Mouse (Mus musculus) stomach, postnatal 0 days (tissue): ENCODE data around the gene Vmn1r93. TPM values are rescaled to one million over a fixed set of nuclear protein-coding genes. Genes with fewer than 3 reads are reported as not detected.
"Not testable (repeated sequence)": the region's sequence is repeated elsewhere in the genome, so short reads cannot be mapped to it uniquely, and the experiment has no call there.

Experiments used
- ATAC-seq: fragments of 200-750 bp; cut with Nextera tagmentation; 2 replicates; pipeline ENCODE4 v1.8.0; 2017; ENCODE audit not compliant: low FRiP score, low TSS enrichment
- DNase-seq: peaks from one replicate; pipeline ENCODE4 v3.0.0-alpha.2; 2016; ENCODE audit warnings: low spot score
- H3K27ac ChIP-seq: fragments of 300-500 bp; sonication (generic); replicated peaks from 2 replicates; pipeline ENCODE4 v1.5.1; 2014; ENCODE audit warnings: mild to moderate bottlenecking, control low read depth
- H3K27me3 ChIP-seq: fragments of 300-500 bp; sonication (generic); 2 replicates; pipeline ENCODE4 v1.6.1; 2014; ENCODE audit warnings: low read length; ENCODE audit not compliant: control insufficient read depth, insufficient read depth
- H3K36me3 ChIP-seq: fragments of 300-500 bp; sonication (generic); 2 replicates; pipeline ENCODE4 v1.6.1; 2014; ENCODE audit warnings: low read length, mixed read lengths; ENCODE audit not compliant: control insufficient read depth, insufficient read depth
- H3K4me1 ChIP-seq: fragments of 300-500 bp; sonication (generic); replicated peaks from 2 replicates; pipeline ENCODE4 v1.6.1; 2014; ENCODE audit warnings: antibody characterized with exemption; ENCODE audit not compliant: control insufficient read depth, insufficient read depth
- H3K4me2 ChIP-seq: fragments of 300-500 bp; sonication (generic); replicated peaks from 2 replicates; pipeline ENCODE4 v1.6.1; 2014; ENCODE audit warnings: low read depth, mild to moderate bottlenecking, control low read depth, moderate library complexity
- H3K4me3 ChIP-seq: fragments of 300-500 bp; sonication (generic); 2 replicates; pipeline ENCODE4 v1.5.1; 2014; ENCODE audit warnings: low read depth, low read length, control low read depth
- H3K9ac ChIP-seq: fragments of 300-500 bp; sonication (generic); 2 replicates; pipeline ENCODE4 v1.6.1; 2014; ENCODE audit warnings: mild to moderate bottlenecking, low read length, control low read depth, mixed read lengths
- H3K9me3 ChIP-seq: fragments of 300-500 bp; sonication (generic); 2 replicates; pipeline ENCODE4 v1.6.1; 2016; ENCODE audit warnings: low read length; ENCODE audit not compliant: control insufficient read depth
- whole genome bisulfite sequencing: fragments of 180-500 bp; shearing (Covaris S2); extraction: QIAGEN DNeasy Blood & Tissue Kit; methylation state at CpG from one replicate; pipeline ENCODE4 v1.1.7; 2014; 5-methylcytosine and 5-hydroxymethylcytosine counted together
- polyA plus RNA-seq: library from polyadenylated mRNA; unstranded; fragments of >200 nt; fragmentation: Nextera tagmentation; extraction: Ambion mirVana; gene quantifications from 2 replicates; pipeline ENCODE4 v1.2.1, GENCODE M21; 2015

Vmn1r93 gene
- not detected in 2 replicates for polyA plus RNA-seq

DNA sequence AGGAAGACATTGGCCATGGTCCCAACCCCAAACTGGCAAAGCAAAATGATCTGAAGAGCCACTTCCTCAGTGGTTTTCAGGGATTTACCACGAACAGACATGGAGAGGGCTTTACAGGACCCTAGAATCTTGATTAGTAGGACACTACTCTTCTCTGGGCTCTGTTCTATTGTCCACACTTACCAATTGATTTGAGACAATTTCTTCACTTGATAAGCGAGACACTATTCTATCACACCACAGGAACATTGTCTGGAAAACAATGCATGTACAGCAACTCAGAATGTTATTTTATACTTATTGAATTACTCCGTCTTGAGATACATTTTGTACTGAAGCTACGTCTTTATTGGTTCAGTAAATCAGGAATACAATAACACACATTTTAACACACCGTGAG is at the start of gene Vmn1r93:
Gene Vmn1r93, minus strand, starts transcription at position 101 of the 400 bp plus-strand sequence.
- H3K36me3 ChIP-seq, H3K4me3 ChIP-seq, H3K27ac ChIP-seq, ATAC-seq, H3K4me1 ChIP-seq, H3K9ac ChIP-seq, H3K9me3 ChIP-seq, H3K4me2 ChIP-seq, H3K27me3 ChIP-seq, DNase-seq: not testable (repeated sequence)
- no CpG with 5 or more reads among the region's 5 CpGs for WGBS

DNA sequence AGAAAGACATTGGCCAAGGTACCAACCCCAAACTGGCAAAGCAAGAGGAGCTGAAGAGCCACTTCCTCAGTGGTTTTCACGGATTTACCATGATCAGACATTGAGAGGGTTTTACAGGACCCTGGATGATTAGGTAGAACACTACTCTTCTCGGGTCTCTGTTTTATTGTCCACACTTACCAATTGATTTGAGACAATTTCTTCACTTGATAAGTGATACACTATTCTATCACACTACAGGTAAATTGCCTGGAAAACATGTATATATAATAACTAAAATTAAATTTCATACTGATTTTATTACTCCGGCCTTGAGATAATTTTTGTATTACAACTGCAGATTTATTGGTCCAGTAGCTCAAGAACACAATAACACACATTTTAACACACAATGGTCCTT is 29.4 kb upstream of the Vmn1r93 start, which contains the start of gene Vmn1r94:
Gene Vmn1r94, minus strand, starts transcription at position 101 of the 400 bp plus-strand sequence.
- H3K27me3 ChIP-seq, H3K27ac ChIP-seq, H3K36me3 ChIP-seq, H3K9me3 ChIP-seq, H3K4me1 ChIP-seq, H3K4me3 ChIP-seq, ATAC-seq, DNase-seq, H3K4me2 ChIP-seq, H3K9ac ChIP-seq: not testable (repeated sequence)
- no CpG with 5 or more reads among the region's 3 CpGs for WGBS

DNA sequence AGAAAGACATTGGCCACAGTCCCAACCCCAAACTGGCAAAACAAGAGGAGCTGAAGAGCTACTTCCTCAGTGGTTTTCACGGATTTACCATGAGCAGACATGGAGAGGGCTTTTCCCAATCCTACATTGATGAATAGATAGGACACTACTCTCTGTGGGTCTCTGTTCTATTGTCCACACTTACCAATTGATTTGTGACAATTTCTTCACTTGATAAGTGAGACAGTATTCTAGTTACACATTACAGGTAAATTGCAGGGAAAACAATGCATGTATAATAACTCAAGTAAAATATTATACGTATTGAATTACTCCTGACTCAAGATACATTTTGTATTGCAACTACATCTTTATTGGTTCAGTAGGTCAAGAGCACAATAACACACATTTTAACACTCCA is 16.4 kb downstream of the Vmn1r93 start, which contains the start of gene Gm16442:
Gene Gm16442, minus strand, starts transcription at position 101 of the 400 bp plus-strand sequence.
- ATAC-seq, H3K9ac ChIP-seq, H3K27ac ChIP-seq, DNase-seq, H3K4me3 ChIP-seq, H3K36me3 ChIP-seq, H3K27me3 ChIP-seq, H3K9me3 ChIP-seq, H3K4me1 ChIP-seq, H3K4me2 ChIP-seq: not testable (repeated sequence)
- WGBS, result no CpG with 5 or more reads among the region's 2 CpGs

DNA sequence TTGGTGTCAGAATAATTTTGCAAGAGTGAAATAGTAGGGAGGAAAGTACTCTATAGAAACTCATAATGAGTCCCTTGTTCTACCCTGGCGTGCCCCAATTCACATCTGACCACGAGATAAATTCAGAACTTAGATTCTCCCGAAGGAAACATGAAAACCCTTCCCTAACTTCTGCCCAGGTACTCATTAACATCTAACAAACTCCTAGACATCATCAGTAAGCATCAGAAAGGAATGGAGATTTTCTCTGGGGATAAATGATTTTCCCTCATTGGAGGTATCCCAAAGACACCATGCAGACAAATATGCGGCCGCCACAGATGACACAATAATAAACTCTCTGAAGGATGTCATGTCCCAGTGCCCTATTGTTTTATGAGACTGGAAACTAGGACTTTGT is 39.5 kb downstream of the Vmn1r93 start, which contains the start of gene Vmn1r91:
Gene Vmn1r91, plus strand, starts transcription at position 301 of the 400 bp plus-strand sequence.
- not testable (repeated sequence) for H3K9me3 ChIP-seq, H3K4me1 ChIP-seq, H3K27me3 ChIP-seq, DNase-seq, H3K36me3 ChIP-seq, H3K4me3 ChIP-seq, H3K4me2 ChIP-seq, H3K9ac ChIP-seq, H3K27ac ChIP-seq, ATAC-seq
- WGBS, result 80% methylated on average over 5 of the region's 5 CpGs

Other genes with a start within 250 kb of the Vmn1r93 start
- 6.2 and 6.7 TPM in 2 replicates for gene Pvr, start 217.9 kb downstream of the Vmn1r93 start, polyA plus RNA-seq
- gene Igsf23, start 188.3 kb downstream of the Vmn1r93 start, polyA plus RNA-seq, result 3.2 and 4.4 TPM in 2 replicates
- not detected in 2 replicates for gene Ceacam20, start 173.7 kb downstream of the Vmn1r93 start, polyA plus RNA-seq
- not detected in 2 replicates for gene Nlrp9b, start 147.6 kb downstream of the Vmn1r93 start, polyA plus RNA-seq
- not detected in 2 replicates for gene Vmn1r91, start 39.4 kb downstream of the Vmn1r93 start, polyA plus RNA-seq
- not detected in 2 replicates for gene Gm16442, start 16.5 kb downstream of the Vmn1r93 start, polyA plus RNA-seq
- gene Vmn1r94, start 29.3 kb upstream of the Vmn1r93 start, polyA plus RNA-seq, result not detected in 2 replicates
- not detected in 2 replicates for gene Vmn1r95, start 54.6 kb upstream of the Vmn1r93 start, polyA plus RNA-seq
- gene Gm6164, start 66.5 kb upstream of the Vmn1r93 start, polyA plus RNA-seq, result not detected in 2 replicates
- gene Gm4498, start 94.7 kb upstream of the Vmn1r93 start, polyA plus RNA-seq, result not detected in 2 replicates
- 0.15 TPM in 1 of 2 replicates, not detected in the other for gene Gm5890, start 123.7 kb upstream of the Vmn1r93 start, polyA plus RNA-seq
- gene Gm4133, start 195.0 kb upstream of the Vmn1r93 start, polyA plus RNA-seq, result not detected in 2 replicates
- not detected in 2 replicates for gene Gm5728, start 236.3 kb upstream of the Vmn1r93 start, polyA plus RNA-seq